Mouse (Mus musculus): ENCODE data around the gene Pole. TPM values are rescaled to one million over a fixed set of nuclear protein-coding genes. Genes with fewer than 3 reads are reported as not detected.
A peak's percentile ranks its signal among the peaks of the same experiment; 100 is the strongest.

Pole gene
- total RNA-seq, 4 experiments from 2014 or later = 1.4 to 2.4 (median 1.9) TPM

GRCm38 (mm10) chr5:110344524-110344923, 58.4 kb downstream of the Pole start, which contains the start of gene Lrcol1:
TSS of gene Lrcol1 (plus strand) at chr5:110344730.
- no peak for DNase-seq (ENCODE audit: low spot score in 2 of 2)

- no peak for DNase-seq (ENCODE audit: low spot score in 2 of 2)
Observed at GRCm38 (mm10) chr5:110345553-110345952, 59.4 kb downstream of the Pole start.

- no peak for DNase-seq (ENCODE audit: low spot score in 2 of 2)
Observed at GRCm38 (mm10) chr5:110347006-110347405, 60.9 kb downstream of the Pole start.

- DNase-seq (ENCODE audit: low spot score in 2 of 2) = no peak
Observed at GRCm38 (mm10) chr5:110354716-110355115, 68.6 kb downstream of the Pole start.

- DNase-seq (ENCODE audit: low spot score in 2 of 2) = peak; percentile 59 to 76
Observed at GRCm38 (mm10) chr5:110357531-110358179, 71.5 kb downstream of the Pole start.

GRCm38 (mm10) chr5:110361465-110361864, 75.4 kb downstream of the Pole start:
- no peak for DNase-seq (ENCODE audit: low spot score in 2 of 2)

GRCm38 (mm10) chr5:110362813-110363178, 76.7 kb downstream of the Pole start:
- DNase-seq (ENCODE audit: low spot score in 2 of 2) = no peak

GRCm38 (mm10) chr5:110363179-110363821, 77.2 kb downstream of the Pole start:
- peak; percentile 44 to 67 for DNase-seq (ENCODE audit: low spot score in 2 of 2)

- DNase-seq (ENCODE audit: low spot score in 2 of 2) = no peak
Observed at GRCm38 (mm10) chr5:110363822-110364545, 77.9 kb downstream of the Pole start.

- peak; percentile 54 to 67 for DNase-seq (ENCODE audit: low spot score in 2 of 2)
Observed at GRCm38 (mm10) chr5:110376802-110377433, 90.8 kb downstream of the Pole start.

GRCm38 (mm10) chr5:110378181-110378583, 92.1 kb downstream of the Pole start:
- DNase-seq (ENCODE audit: low spot score in 2 of 2) = no peak

- DNase-seq (ENCODE audit: low spot score in 2 of 2) = no peak
Observed at GRCm38 (mm10) chr5:110379086-110379485, 93.0 kb downstream of the Pole start.

- DNase-seq (ENCODE audit: low spot score in 2 of 2) = no peak
Observed at GRCm38 (mm10) chr5:110379823-110380222, 93.7 kb downstream of the Pole start.

GRCm38 (mm10) chr5:110384491-110384890, 98.4 kb downstream of the Pole start:
- DNase-seq (ENCODE audit: low spot score in 2 of 2) = no peak

- no peak for DNase-seq (ENCODE audit: low spot score in 2 of 2)
Observed at GRCm38 (mm10) chr5:110385263-110385662, 99.2 kb downstream of the Pole start.

- DNase-seq (ENCODE audit: low spot score in 2 of 2) = peak in 1 of 2 experiments; percentile 64
Observed at GRCm38 (mm10) chr5:110386371-110387330, 100.5 kb downstream of the Pole start.

Data from left cerebral cortex, adult 8-10 months (tissue).